Mouse (Mus musculus): Measurements from ENCODE around the gene Med12. TPM values are rescaled to one million over a fixed set of nuclear protein-coding genes. Genes with fewer than 3 reads are reported as not detected.
"Not testable (repeated sequence)": the region's sequence is repeated elsewhere in the genome, so short reads cannot be mapped to it uniquely, and the experiment has no call there.

Gene Med12
- polyA plus RNA-seq, 1 experiment from 2014 or later: 31.3 TPM

DNA sequence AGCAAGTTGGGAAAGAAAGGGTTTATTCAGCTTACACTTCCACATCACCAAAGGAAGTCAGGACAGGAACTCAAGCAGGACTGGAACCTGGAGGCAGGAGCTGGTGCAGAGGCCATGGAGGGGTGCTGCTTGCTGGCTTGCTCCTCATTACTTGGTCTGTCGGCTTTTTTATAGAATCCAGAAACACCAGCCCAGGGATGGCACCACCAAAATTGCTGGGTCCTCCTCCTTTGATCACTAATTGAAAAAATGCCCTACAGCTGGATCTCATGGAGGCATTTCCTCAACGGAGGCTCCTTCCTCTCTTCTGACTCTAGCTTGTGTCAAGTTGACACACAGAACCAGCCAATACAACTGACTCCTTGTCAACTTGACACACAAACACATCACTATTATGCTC is 69.0 kb downstream of the Med12 start:
- H3K36me3 ChIP-seq (ENCODE audit: poor library complexity, severe bottlenecking); H3K9me3 ChIP-seq (replicated peaks); ATAC-seq; H3K4me3 ChIP-seq; H3K4me1 ChIP-seq; H3K27ac ChIP-seq; H3K27me3 ChIP-seq; H3K9ac ChIP-seq; H3K4me2 ChIP-seq: not testable (repeated sequence)
- 57% methylated on average over 2 of the region's 2 CpGs for WGBS

DNA sequence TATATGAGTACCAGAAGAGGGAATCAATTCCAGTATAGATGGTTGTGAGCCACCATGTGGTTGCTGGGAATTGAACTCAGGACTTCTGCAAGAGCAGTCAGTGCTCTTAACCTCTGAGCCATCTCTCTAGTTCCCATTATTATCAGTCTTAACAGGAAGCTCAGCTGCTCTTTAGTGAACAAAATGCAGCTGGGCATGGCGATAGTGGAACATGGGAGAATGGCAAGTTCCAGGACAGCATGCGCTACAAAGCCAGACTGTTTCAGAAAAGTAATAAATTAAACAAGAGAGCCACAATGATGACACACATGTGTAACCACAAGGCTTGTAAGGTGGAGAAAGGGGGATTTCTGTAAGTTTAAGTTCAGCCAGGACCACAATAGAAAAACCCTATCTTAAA is 71.6 kb downstream of the Med12 start:
- Histone ChIP-seq H3K4me2 (no peak overlapping the region), H3K27ac (no peak overlapping the region), H3K9me3 (replicated peaks) (no peaks in the 10 kb centered on the region), H3K36me3 (ENCODE audit: poor library complexity, severe bottlenecking) (no peaks in the 10 kb centered on the region), H3K4me1 (no peaks in the 10 kb centered on the region), H3K9ac (no peak overlapping the region), H3K4me3 (no peak overlapping the region), H3K27me3 (no peaks in the 10 kb centered on the region)
- WGBS: 89% methylated on average over 2 of the region's 2 CpGs
- no peak for ATAC-seq

DNA sequence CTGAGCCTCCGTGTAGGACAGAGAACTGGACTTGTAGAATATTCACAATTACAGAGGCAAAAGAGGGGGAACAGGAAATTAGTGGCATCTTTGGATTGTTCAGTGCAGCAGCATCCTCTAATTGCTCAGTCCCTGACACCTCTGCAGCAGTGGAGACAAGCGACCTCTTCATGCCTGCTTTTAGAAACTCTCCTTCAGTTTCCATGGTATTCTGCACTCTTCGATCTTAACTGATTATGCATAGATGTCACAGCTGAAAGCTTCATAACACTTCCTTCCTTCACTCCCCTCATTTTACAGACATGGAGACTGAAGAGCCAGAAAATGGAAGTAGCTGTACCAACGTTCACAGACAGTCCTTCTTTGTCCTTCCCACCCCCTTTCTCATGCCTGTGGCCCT is 72.6 kb downstream of the Med12 start:
- no peaks in the 10 kb centered on the region for H3K9me3 ChIP-seq (replicated peaks)
- H3K4me2 ChIP-seq: no peak overlapping the region
- H3K27me3 ChIP-seq: no peaks in the 10 kb centered on the region
- H3K9ac ChIP-seq: no peak overlapping the region
- no peak overlapping the region for H3K27ac ChIP-seq
- no peak; the same call in 1 of the 2 replicates for ATAC-seq
- no peak overlapping the region for H3K4me3 ChIP-seq
- no peaks in the 10 kb centered on the region for H3K36me3 ChIP-seq (ENCODE audit: poor library complexity, severe bottlenecking)
- WGBS: 69% methylated on average over 4 of the region's 4 CpGs
- no peaks in the 10 kb centered on the region for H3K4me1 ChIP-seq

Other genes starting within 250 kb of the Med12 start
- not detected in 2 replicates for gene Tex11, start 214.4 kb upstream of the Med12 start, polyA plus RNA-seq (2015; fragmentation: Nextera tagmentation; extraction: Ambion mirVana)
- 0.57 and 1.2 TPM in 2 replicates for gene Slc7a3, start 188.0 kb upstream of the Med12 start, polyA plus RNA-seq (2015; fragmentation: Nextera tagmentation; extraction: Ambion mirVana)
- 55.5 and 57.5 TPM in 2 replicates for gene Snx12, start 51.5 kb upstream of the Med12 start, polyA plus RNA-seq (2015; fragmentation: Nextera tagmentation; extraction: Ambion mirVana)
- gene Foxo4, start 19.5 kb upstream of the Med12 start, polyA plus RNA-seq (2015; fragmentation: Nextera tagmentation; extraction: Ambion mirVana): 1.3 TPM in 2 replicates
- not detected in 2 replicates for gene Gm614, start 10.0 kb upstream of the Med12 start, polyA plus RNA-seq (2015; fragmentation: Nextera tagmentation; extraction: Ambion mirVana)
- gene Il2rg, start 5.8 kb upstream of the Med12 start, polyA plus RNA-seq (2015; fragmentation: Nextera tagmentation; extraction: Ambion mirVana): 2.3 and 2.4 TPM in 2 replicates
- not detected in 2 replicates for gene Gm20489, start 5.0 kb upstream of the Med12 start, polyA plus RNA-seq (2015; fragmentation: Nextera tagmentation; extraction: Ambion mirVana)
- 33.8 and 43.0 TPM in 2 replicates for gene Nlgn3, start 25.1 kb downstream of the Med12 start, polyA plus RNA-seq (2015; fragmentation: Nextera tagmentation; extraction: Ambion mirVana)
- gene Gjb1, start 102.3 kb downstream of the Med12 start, polyA plus RNA-seq (2015; fragmentation: Nextera tagmentation; extraction: Ambion mirVana): 0.23 and 0.25 TPM in 2 replicates
- gene Zmym3, start 146.8 kb downstream of the Med12 start, polyA plus RNA-seq (2015; fragmentation: Nextera tagmentation; extraction: Ambion mirVana): 39.9 and 46.6 TPM in 2 replicates
- 558 and 566 TPM in 2 replicates for gene Nono, start 155.3 kb downstream of the Med12 start, polyA plus RNA-seq (2015; fragmentation: Nextera tagmentation; extraction: Ambion mirVana)
- gene Itgb1bp2, start 175.1 kb downstream of the Med12 start, polyA plus RNA-seq (2015; fragmentation: Nextera tagmentation; extraction: Ambion mirVana): 2.8 and 3.1 TPM in 2 replicates